ENCODE assay signal across 8 mouse cellular contexts in the genomic region with DNA sequence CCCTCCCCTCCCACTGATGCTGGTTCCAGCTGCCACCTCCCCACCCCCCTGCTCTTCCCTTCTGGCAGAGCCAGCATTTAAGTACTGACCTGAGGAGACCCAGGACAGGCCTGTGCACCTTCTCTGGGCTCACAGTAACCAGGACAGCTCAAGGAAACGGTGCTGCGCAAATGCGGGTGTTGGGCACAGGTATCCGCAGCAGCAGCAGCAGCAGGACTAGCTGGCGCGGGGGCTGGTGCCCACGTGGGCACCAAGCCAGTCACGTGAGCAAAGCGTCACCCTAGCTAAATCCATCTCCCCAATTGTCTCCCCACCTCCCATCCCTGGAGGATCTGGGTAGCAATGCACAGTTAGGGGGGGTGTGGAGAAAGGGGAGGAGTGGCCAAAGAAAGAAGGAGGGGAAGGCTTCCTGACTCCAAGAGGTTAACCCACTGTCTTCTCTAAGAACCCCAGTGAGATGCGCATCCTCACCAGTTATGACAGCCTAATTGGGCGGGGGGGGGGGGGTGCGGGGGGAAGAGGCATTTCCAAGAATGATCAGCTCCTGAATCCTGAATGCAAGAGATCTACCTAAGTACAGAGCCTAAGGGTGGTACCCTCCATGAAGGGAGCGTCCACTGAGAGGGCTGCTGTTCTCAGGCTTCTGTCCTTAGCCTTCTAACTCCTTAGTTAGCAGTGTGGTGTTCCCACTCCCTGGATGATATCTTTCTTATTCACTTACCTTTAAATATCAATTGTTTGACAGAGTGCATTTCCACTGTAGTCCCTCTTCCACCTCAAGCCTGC. TPM values are rescaled to one million over a fixed set of nuclear protein-coding genes. Genes with fewer than 3 reads are reported as not detected.
DNase-seq lines count a peak whose midpoint lies in the region.

TSS of gene Tceal6 (minus strand) at position 252 of the 786 bp plus-strand sequence.

- intact Hi-C loops in left cerebral cortex, postnatal 10 days (cut with DNase I) = no loop called here

- DNase-seq in ZHBTc4 (ENCODE audit: low read depth, low spot score) = peak; percentile 0
- peak; percentile 28 for DNase-seq in cerebellum, adult 8-10 months
- DNase-seq in frontal cortex, postnatal 36 days (ENCODE audit: low spot score in 2 of 2) = peak; percentile 30
- DNase-seq in left cerebral cortex, postnatal 10 days (ENCODE audit: extremely low spot score in 1 of 2, low spot score in 2 of 2) = peak; percentile 10 to 46
- peak; percentile 27 for DNase-seq in retina, embryonic 14.5 days (ENCODE audit: low spot score)
- no peak for DNase-seq in gastrocnemius, postnatal 25 days
- no peak for DNase-seq in embryo, embryonic 10 days (ENCODE audit: low spot score)
- no peak for DNase-seq in adrenal gland, postnatal 25 days

RNA-seq across cellular contexts. Expression of gene Tceal6, which starts in this region (rescaled TPM):
- total RNA-seq in left cerebral cortex, postnatal 10 days (2021) = 10 to 100 TPM; 60.6 to 89.5 TPM
- total RNA-seq in gastrocnemius, postnatal 25 days (2021) = under 1 TPM in 1 of 2 experiments, not detected in 1; 0.64 TPM
- 3.1 and 4.1 TPM in 2 replicates for total RNA-seq in adrenal gland, postnatal 25 days (2021)

Comparison
In these comparisons a context has a peak if more than half of its experiments do, and no peak if none do; other contexts are left out.
1. RNA of gene Tceal6 (total RNA-seq): 60.6 to 89.5 TPM in left cerebral cortex, postnatal 10 days; 3.1 to 4.1 TPM in adrenal gland, postnatal 25 days and 0.64 TPM in gastrocnemius, postnatal 25 days; every median in the first group is over 10 times any median in the second.
2. DNase-seq: peak in ZHBTc4 (single experiment), cerebellum, adult 8-10 months (single experiment), frontal cortex, postnatal 36 days (2 of 2), left cerebral cortex, postnatal 10 days (2 of 2) and retina, embryonic 14.5 days (single experiment); none in gastrocnemius, postnatal 25 days (single experiment), embryo, embryonic 10 days (single experiment) and adrenal gland, postnatal 25 days (single experiment).